Mouse (Mus musculus): ENCODE measurements around the gene Hoxc5.

The Hoxc5 gene

DNA sequence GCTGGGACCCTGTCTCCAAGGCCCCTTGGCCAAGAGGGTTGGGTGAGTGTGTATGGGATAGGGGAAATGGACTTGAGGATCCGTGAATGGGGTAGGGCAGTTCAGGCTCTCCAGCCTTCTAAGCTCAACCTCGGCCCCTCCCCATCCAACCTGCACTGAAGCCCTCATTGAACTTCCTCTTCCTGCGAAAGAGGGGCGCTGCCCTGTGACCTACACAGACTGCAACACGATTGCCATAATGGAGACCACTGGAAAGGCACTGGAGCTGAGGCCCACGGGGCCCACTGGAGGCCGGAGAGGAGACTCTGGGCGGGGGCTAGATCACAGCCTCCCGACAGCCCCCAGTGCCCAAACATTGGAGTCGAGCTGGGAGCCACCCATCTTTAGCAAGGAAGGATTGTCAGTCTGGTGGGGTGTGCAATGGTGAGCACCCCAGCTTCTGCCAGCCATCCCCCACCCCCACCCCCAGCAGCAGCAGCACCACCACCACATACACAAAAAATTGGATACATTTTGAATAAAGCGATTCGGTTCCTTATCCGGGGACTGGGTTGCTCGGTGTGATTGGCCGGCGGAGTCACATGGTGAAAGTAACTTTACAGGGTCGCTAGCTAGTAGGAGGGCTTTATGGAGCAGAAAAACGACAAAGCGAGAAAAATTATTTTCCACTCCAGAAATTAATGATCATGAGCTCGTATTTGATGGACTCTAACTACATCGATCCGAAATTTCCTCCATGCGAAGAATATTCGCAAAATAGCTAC lies 67.0 kb downstream of the Hoxc5 start:
- DNase-seq (ENCODE audit: low read depth in 2 of 2, low spot score in 2 of 2), result no peak

GRCm38 (mm10) chr15:103034807-103035547 lies 67.7 kb downstream of the Hoxc5 start:
- DNase-seq (ENCODE audit: low read depth in 2 of 2, low spot score in 2 of 2), result no peak

- no peak for DNase-seq (ENCODE audit: low read depth in 2 of 2, low spot score in 2 of 2)
These were observed 68.3 kb downstream of the Hoxc5 start for GRCm38 (mm10) chr15:103035548-103035881.

- no peak for DNase-seq (ENCODE audit: low read depth in 2 of 2, low spot score in 2 of 2)
These were observed 70.3 kb downstream of the Hoxc5 start for GRCm38 (mm10) chr15:103037579-103037978.

DNA sequence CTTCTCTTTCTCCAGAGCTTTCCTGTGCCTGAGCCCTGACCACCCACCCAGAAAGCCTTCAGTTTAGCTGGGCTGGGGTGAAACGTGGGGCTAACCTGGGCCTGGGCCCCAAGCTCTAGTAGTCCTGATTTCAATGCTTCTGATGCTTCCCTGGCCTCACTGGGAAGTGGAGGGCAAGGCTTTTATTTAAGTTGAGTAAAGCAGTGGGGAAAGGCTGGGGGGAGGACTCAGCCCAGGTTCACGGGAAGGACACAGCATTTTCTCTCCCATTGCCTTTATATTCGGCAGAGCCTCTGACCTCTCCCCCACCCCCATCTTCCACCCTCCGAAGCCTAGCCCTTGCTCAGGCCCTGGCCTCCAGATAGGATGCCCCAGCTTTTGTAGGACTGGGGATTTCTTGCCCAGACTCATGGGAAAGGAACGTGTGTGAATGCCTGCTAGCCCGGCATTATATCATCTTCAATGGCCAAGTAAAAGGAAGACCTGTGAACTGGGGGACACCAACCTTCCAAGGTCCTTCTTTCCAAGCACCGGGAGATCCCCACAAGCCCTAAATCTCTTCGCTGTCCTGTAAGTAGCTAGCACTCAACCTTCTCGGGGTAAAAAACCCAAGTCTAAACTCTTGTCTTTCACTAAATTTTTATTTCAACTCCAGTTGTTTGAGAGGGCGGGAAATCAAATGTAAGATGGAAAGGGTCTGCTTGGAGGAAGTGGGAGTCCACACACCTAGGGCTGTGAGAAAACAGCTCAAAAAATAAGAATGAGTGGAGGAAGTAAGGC lies 71.6 kb downstream of the Hoxc5 start:
- DNase-seq (ENCODE audit: low read depth in 2 of 2, low spot score in 2 of 2), result no peak

DNA sequence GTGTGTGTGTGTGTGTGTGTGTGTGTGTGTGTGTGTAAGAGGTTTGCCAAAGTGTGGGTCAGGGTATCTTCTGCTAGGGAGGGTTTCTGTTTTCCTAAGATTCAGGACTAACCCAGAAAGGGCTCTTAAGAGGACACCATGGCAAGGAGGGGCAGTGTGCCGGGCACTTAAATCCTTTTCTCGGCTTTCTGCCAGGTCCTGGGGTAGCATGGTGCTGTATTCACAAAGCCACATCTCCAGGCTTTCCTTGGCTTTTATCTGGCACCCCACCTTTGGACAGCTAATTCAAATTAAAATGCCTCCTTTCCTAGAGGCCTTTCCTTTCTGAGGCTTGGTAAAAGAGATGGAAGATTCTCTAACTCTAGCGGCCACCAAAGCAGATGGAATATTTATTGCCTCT lies 72.4 kb downstream of the Hoxc5 start:
- no peak for DNase-seq (ENCODE audit: low read depth in 2 of 2, low spot score in 2 of 2)

- DNase-seq (ENCODE audit: low read depth in 2 of 2, low spot score in 2 of 2), result no peak
These were observed 73.4 kb downstream of the Hoxc5 start for GRCm38 (mm10) chr15:103040601-103041000.

DNA sequence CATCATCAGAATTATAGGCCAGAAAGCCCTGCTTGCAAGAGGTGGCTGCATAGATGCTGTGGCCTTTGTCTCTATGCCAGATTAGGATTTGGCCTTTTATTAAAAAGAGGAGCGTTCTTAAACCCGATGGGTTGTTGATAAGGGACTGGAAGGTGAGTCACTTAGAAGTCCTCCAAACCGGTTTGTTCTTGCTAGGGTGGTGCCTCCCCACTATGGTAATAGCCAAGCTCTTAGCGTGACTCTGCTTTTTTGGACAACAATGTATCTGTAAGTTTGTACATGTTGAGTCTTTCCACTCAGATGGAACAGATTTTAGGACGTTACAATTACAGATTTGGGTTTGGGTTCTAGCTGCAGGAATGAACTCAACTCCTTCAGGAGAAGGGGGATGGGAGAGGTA lies 74.4 kb downstream of the Hoxc5 start:
- no peak for DNase-seq (ENCODE audit: low read depth in 2 of 2, low spot score in 2 of 2)

GRCm38 (mm10) chr15:103042209-103042608 lies 75.0 kb downstream of the Hoxc5 start:
- no peak for DNase-seq (ENCODE audit: low read depth in 2 of 2, low spot score in 2 of 2)

DNA sequence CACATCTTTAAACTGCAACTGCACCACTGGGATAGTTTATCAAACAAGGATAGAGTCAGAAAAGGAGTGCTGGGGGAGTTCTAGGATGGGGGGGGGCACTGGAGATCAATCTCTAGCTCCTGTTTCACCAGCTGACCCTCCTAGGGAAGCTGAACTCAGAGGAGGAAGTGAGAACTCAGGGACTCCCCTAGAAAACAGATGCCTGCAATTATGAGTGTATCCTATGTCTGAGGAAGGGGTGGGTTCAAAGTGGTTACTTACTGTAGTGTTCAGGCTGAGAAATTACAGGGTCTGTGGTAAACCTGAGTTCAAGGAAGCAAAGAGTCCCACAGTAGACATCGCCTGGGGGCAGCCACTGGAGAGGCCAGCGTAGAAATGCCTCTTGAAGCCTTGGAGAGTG lies 84.4 kb downstream of the Hoxc5 start:
- DNase-seq (ENCODE audit: low read depth in 2 of 2, low spot score in 2 of 2), result no peak

- no peak for DNase-seq (ENCODE audit: low read depth in 2 of 2, low spot score in 2 of 2)
These were observed 86.0 kb downstream of the Hoxc5 start for GRCm38 (mm10) chr15:103053210-103053609.

DNA sequence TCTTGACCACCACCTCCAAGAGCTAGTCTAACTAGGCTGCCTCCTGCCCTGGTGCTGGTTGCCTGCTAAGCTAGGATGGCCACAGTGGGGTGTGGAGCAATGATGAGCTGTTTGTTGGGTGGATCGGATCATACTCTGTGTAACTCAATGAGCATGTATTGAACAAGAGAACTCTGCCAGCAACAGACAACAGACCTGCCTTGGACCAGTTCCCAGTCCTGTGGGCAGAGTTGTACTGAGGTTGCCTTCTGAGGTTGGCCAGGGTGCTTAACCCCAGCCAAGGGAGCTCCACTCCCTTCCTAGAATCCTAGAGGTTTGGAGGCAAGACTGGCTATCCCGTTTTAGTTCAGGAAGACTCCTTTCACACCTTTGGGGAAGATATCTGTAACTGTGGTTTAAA lies 89.2 kb downstream of the Hoxc5 start:
- DNase-seq (ENCODE audit: low read depth in 2 of 2, low spot score in 2 of 2), result no peak

- DNase-seq (ENCODE audit: low read depth in 2 of 2, low spot score in 2 of 2), result no peak
These were observed 91.5 kb downstream of the Hoxc5 start for GRCm38 (mm10) chr15:103058715-103059114.

GRCm38 (mm10) chr15:103059393-103059992 lies 92.2 kb downstream of the Hoxc5 start:
- no peak for DNase-seq (ENCODE audit: low read depth in 2 of 2, low spot score in 2 of 2)

GRCm38 (mm10) chr15:103060021-103060340 lies 92.7 kb downstream of the Hoxc5 start:
- no peak for DNase-seq (ENCODE audit: low read depth in 2 of 2, low spot score in 2 of 2)

- no peak for DNase-seq (ENCODE audit: low read depth in 2 of 2, low spot score in 2 of 2)
These were observed 93.3 kb downstream of the Hoxc5 start for GRCm38 (mm10) chr15:103060341-103061130.

DNA sequence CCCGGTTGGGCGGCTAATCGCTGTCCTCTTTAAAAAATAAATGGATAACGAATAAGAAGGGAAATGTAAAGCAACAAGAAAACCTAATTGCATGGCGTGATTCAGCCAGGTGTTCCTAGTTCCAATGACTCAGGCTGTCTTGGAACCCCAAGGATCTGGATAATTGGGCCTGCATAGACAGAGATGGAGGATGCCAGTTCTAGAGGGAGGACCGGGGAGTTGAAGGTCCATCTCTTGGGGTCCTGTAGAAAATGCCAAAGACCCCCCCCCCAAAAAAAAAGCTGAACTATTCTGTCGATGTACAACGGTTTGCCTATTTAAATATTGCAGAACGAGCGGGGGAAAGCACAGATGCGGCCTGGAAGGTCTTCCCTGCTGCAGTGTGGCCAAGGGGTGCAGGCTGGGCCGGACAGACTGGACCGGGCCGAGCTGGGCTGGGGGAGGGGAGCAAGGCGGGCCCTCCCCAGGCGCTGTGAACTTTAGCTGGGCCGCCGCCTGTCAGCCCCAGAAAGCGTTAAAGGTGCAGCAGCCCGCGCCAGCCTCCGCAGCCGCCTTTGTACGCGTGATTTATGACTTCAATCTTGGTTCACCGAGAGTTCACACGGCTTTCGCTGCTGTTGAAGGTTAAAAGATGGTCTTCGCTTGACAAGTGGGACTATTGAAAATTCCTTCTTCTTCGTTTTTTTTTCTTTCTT lies 94.0 kb downstream of the Hoxc5 start:
- DNase-seq (ENCODE audit: low read depth in 2 of 2, low spot score in 2 of 2), result no peak

- no peak for DNase-seq (ENCODE audit: low read depth in 2 of 2, low spot score in 2 of 2)
These were observed 94.7 kb downstream of the Hoxc5 start for GRCm38 (mm10) chr15:103061988-103062387.

GRCm38 (mm10) chr15:103065642-103066041 lies 98.4 kb downstream of the Hoxc5 start:
- DNase-seq (ENCODE audit: low read depth in 2 of 2, low spot score in 2 of 2), result no peak

All from CD8-positive naive resting alpha-beta T cell, adult 2 months (primary cell).